Mouse (Mus musculus) C2C12 (cell line): ENCODE measurements around the gene Agap2. TPM values are rescaled to one million over a fixed set of nuclear protein-coding genes. Genes with fewer than 3 reads are reported as not detected.

ENCODE experiments used
- H3K27me3 ChIP-seq: one replicate; pipeline ENCODE4 v1.6.1; 2011; ENCODE audit not compliant: control insufficient read depth, insufficient read depth, insufficient read length
- H3K36me3 ChIP-seq: one replicate; pipeline ENCODE4 v1.6.1; 2011; ENCODE audit not compliant: control insufficient read depth, insufficient read depth
- H3K4me3 ChIP-seq: one replicate; pipeline ENCODE4 v1.5.1; 2011; ENCODE audit warnings: mild to moderate bottlenecking, control low read depth; ENCODE audit not compliant: poor library complexity, insufficient read depth, severe bottlenecking
- H3K79me2 ChIP-seq: one replicate; pipeline ENCODE4 v1.6.1; 2011; ENCODE audit not compliant: control insufficient read depth, insufficient read depth
- H3K79me3 ChIP-seq: one replicate; pipeline ENCODE4 v1.6.1; 2011; ENCODE audit warnings: low read depth, control low read depth
- H3ac ChIP-seq: one replicate; pipeline ENCODE3; 2011; ENCODE audit warnings: low read depth; ENCODE audit not compliant: control insufficient read depth, insufficient read length
- CEBPB ChIP-seq: IDR thresholded peaks from one replicate; pipeline ENCODE4 v1.6.1; 2011; ENCODE audit warnings: low read depth, mild to moderate bottlenecking, control low read depth, moderate library complexity
- CTCF ChIP-seq: IDR thresholded peaks from one replicate; pipeline ENCODE4 v1.5.1; 2011; ENCODE audit not compliant: control insufficient read depth, insufficient read depth, insufficient read length
- FOSL1 ChIP-seq: IDR thresholded peaks from one replicate; pipeline ENCODE4 v1.8.0; 2011; ENCODE audit warnings: mild to moderate bottlenecking, low read length; ENCODE audit not compliant: poor library complexity, insufficient read depth, severe bottlenecking
- MAX ChIP-seq: IDR thresholded peaks from one replicate; pipeline ENCODE4 v1.6.1; 2011; ENCODE audit warnings: mild to moderate bottlenecking, control low read depth
- MYOD1 ChIP-seq: IDR thresholded peaks from one replicate; pipeline ENCODE4 v1.6.1; 2011; ENCODE audit warnings: low read depth; ENCODE audit not compliant: control insufficient read depth, insufficient read length
- MYOG ChIP-seq: IDR thresholded peaks from one replicate; pipeline ENCODE4 v1.6.1; 2011; ENCODE audit not compliant: control insufficient read depth, insufficient read length; ENCODE audit errors: extremely low read depth
- USF1 ChIP-seq: IDR thresholded peaks from one replicate; pipeline ENCODE4 v1.6.1; 2011; ENCODE audit warnings: low read depth, mild to moderate bottlenecking, control low read depth, moderate library complexity
- polyA plus RNA-seq: library from polyadenylated mRNA; unstranded; fragments of >200 nt; fragmentation: generic; extraction: Trizol; gene quantifications from one replicate; pipeline ENCODE4 v1.2.1, GENCODE M21; 2012; ENCODE audit warnings: missing spikeins

Agap2 gene
- polyA plus RNA-seq, 1 experiment = 3.2 TPM

DNA sequence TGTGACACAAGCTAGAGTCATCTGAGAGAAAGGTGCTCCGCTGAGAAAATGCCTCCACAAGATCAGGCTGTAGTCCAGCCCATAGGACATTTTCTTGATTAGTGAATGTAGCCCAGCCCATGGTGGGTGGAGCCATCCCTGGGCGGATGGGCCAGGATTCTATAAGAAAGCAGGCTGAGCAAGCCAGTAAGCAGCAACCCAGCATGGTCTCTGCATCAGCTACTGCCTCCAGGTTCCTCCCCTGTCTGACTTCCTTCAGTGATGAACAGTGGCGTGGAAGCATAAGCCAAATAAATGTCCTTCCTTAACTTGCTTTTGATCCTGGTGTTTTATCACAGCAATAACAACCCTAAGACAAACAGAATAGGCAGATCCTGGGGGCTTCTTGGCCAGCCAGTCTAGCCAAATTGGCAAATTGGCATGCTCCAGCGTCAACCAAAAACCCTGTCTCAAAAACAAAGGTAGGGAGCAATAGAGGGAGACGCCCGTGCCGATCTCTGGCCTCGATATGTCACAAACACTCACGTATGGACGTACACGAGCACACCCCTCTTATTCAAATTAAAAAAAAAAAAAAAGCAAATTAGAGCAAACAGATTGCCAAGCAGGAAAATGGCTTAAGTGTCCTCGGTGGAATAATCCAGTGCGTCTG, 47.8 kb downstream of the Agap2 start:
- no peak overlapping the region for H3K4me3 ChIP-seq
- H3K79me3 ChIP-seq = no peaks in the 10 kb centered on the region
- no peak overlapping the region for H3ac ChIP-seq
- H3K27me3 ChIP-seq = no peaks in the 10 kb centered on the region
- TF ChIP-seq CEBPB = no peak
- TF ChIP-seq CTCF = no peak
- TF ChIP-seq MYOD1 = no peak
- TF ChIP-seq USF1 = no peak
- no peak for TF ChIP-seq MAX
- TF ChIP-seq FOSL1 = no peak
- TF ChIP-seq MYOG = no peak
- peaks cover 10% of the 10 kb centered on the region for H3K36me3 ChIP-seq
- H3K79me2 ChIP-seq = no peaks in the 10 kb centered on the region

DNA sequence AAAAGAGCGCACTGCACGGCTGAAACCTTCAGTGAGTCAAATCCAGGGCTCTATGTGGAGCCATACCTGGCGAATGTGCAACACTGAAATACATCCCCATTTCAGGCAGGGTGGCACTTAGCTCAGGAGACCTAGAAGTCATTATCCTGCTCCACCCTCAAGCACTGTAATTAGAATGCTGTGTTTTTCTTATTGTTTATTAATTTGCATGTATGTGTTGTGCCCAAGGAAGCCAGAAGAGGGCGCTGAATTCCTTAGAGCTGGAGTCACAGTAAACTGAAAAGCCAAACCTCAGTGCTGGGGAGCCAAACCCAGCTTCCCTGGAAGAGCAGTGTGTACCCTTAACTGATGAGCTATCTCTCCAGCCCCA, 48.3 kb downstream of the Agap2 start:
- Histone ChIP-seq H3K36me3 (peaks cover 8% of the 10 kb centered on the region), H3K79me3 (no peaks in the 10 kb centered on the region), H3K27me3 (no peaks in the 10 kb centered on the region), H3K79me2 (no peaks in the 10 kb centered on the region), H3K4me3 (no peak overlapping the region), H3ac (no peak overlapping the region)
- TF ChIP-seq CTCF (no peak), MYOD1 (no peak), MYOG (no peak), CEBPB (no peak), USF1 (no peak), FOSL1 (no peak), MAX (no peak)

DNA sequence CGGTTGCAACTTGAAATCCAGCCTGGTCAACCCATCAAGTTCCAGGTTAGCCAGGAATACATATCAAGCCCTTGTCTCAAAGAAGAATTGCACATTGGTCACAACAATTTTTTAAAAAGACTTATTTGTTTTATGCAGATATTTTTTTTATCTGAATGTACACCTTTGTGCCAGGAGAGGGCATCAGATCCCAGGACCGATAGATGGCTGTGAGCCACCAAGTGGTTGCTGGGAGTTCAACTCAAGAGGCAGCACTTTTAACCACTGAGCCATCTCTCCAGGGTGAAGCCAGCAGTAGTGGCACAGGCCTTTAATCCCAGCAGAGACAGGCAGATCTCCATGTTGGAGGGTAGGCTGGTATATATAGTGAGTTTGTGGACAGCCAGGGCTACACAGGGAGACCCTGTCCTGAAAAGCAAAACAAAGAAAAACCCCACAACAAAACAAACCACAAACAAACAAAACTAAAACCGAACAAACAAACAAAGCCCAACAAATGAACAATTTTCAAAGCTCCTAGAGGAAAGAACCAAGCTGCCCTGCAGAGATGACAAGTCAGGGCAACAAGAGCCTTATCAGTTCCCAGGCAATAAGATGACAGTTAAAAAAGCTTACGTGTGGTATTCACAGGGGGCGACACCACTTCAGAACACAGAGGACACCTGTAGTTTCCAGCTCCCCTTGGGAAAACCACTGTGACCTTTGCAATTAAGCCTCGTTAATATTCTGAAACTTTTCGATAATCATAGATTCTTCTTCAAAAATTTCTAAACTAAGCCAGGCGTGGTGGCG, 50.3 kb downstream of the Agap2 start:
- Histone ChIP-seq H3K27me3 (no peaks in the 10 kb centered on the region), H3K79me2 (no peaks in the 10 kb centered on the region), H3K4me3 (no peak overlapping the region), H3K36me3 (no peaks in the 10 kb centered on the region), H3K79me3 (no peaks in the 10 kb centered on the region), H3ac (no peak overlapping the region)
- TF ChIP-seq CTCF = no peak
- TF ChIP-seq MAX = no peak
- no peak for TF ChIP-seq CEBPB
- no peak for TF ChIP-seq MYOG
- TF ChIP-seq MYOD1 = no peak
- TF ChIP-seq USF1 = no peak
- TF ChIP-seq FOSL1 = no peak

DNA sequence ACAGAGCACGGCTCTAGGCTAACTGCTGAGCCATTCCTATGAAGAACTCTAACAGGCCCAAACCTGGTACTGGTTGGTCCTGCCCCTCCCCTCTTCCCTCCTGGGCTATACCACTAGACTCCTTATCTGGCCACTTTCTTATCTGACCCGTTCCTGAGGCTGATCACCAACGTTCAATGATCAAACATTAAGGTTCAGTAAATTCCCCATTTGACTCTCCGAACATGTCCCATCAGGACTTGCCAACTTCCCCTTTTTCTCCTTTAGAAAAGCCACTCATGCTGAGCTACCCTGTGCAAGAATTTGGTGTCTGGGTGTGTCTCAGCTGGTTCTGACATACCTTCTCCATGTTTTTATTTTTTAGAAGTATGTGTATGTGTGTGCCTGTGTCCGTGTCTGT, 51.5 kb downstream of the Agap2 start:
- TF ChIP-seq CEBPB = no peak
- no peak for TF ChIP-seq MAX
- TF ChIP-seq USF1 = no peak
- TF ChIP-seq FOSL1 = no peak
- TF ChIP-seq MYOD1 = no peak
- no peak for TF ChIP-seq MYOG
- no peak for TF ChIP-seq CTCF
- Histone ChIP-seq H3K79me3 (no peaks in the 10 kb centered on the region), H3K36me3 (no peaks in the 10 kb centered on the region), H3K27me3 (no peaks in the 10 kb centered on the region), H3K4me3 (no peak overlapping the region), H3K79me2 (no peaks in the 10 kb centered on the region), H3ac (no peak overlapping the region)

DNA sequence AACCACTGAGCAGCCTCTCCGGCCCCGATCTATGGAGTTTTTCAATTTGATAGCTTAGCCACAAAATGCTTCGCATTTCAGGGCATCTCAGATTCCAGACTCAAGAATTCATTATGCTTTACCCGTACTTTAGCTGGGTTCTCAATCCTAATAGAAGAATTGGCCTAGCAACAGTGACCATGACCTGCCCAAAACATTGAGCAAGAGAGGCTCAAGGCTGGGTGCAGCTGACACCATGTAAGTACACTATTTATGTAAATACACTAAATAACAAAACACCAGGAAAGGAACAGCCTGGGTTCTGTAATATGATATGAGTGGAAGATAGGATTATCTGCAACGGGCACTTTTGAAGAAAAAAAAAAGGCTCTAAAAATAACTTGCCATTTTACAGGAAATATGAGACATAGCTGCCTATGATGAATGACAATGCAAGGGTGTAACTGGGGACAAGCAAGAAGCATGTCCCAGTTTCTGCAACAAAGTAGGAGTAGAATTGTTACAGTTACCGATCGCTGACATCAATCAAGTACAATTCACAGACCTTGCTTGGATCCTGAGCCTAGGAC, 52.7 kb downstream of the Agap2 start:
- no peaks in the 10 kb centered on the region for H3K79me3 ChIP-seq
- no peaks in the 10 kb centered on the region for H3K79me2 ChIP-seq
- H3K36me3 ChIP-seq = no peaks in the 10 kb centered on the region
- no peak overlapping the region for H3ac ChIP-seq
- TF ChIP-seq FOSL1 (no peak), CTCF (no peak)
- no peak overlapping the region for H3K4me3 ChIP-seq
- H3K27me3 ChIP-seq = no peaks in the 10 kb centered on the region

DNA sequence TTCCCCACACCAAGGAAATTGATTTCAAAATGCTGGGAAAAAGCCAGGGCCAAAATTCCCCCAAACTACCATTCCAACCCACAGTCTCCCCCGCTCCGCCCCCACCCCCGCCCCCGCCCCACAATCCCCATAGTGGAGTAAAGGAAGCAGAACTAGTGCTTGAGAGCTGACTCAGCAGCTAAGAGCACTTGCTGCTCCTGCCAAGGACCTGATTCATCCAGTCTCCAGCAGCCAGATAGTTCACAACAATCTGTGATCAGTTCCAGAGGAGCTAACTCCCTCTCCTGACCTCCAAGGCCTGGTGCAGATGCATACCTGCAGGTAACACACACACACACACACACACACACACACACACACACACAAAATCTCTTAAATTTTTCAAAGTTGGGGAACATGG, 54.3 kb downstream of the Agap2 start:
- TF ChIP-seq MAX = no peak
- Histone ChIP-seq H3K27me3 (no peaks in the 10 kb centered on the region), H3K36me3 (no peaks in the 10 kb centered on the region), H3K79me2 (no peaks in the 10 kb centered on the region), H3ac (no peak overlapping the region), H3K79me3 (no peaks in the 10 kb centered on the region), H3K4me3 (no peak overlapping the region)
